Mouse (Mus musculus) left cerebral cortex, adult 9 months (tissue): ENCODE data around the gene Tmem119.
"Not testable (repeated sequence)": the region's sequence is repeated elsewhere in the genome, so short reads cannot be mapped to it uniquely, and the experiment has no call there.

Experiments
- DNase-seq, 2 experiments: peaks; one replicate each; pipeline ENCODE4 v3.0.0; 2022; ENCODE audit warnings: low spot score in 2 of 2

The Tmem119 gene

DNA sequence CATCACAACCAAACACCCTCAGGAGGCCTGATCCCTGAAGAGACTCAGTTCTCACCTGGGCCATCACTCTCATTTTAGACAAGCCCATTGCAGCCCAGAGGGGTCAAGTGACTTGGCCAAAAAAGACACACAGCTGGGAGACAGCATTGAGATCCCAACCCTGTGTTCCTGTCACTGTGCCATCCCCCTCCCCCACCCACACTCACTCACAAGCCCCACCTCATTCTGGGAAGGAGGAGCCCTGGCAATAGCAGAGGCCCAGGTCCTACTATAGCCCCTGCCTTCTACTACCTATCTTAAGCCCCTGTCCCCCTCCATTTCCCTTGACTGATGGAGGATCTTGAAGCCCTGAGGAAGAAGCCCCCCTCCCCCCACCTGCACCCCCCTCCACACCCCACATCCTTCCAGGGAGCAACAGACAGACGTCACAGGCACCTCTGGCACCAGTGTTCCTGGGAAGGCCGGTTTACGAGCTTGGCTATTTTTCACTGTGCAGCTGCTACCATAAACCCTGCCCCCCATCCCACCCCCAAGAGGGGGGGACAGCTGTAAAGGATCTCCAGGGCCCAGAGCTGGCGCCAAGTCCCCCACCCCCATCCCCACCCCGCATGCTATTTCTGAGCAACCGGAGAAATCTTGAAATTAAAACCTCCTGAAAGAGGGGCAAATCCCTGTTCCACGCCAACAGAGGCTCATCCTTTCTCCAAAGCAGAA lies 11.1 kb downstream of the Tmem119 start:
- DNase-seq, result no peak

DNA sequence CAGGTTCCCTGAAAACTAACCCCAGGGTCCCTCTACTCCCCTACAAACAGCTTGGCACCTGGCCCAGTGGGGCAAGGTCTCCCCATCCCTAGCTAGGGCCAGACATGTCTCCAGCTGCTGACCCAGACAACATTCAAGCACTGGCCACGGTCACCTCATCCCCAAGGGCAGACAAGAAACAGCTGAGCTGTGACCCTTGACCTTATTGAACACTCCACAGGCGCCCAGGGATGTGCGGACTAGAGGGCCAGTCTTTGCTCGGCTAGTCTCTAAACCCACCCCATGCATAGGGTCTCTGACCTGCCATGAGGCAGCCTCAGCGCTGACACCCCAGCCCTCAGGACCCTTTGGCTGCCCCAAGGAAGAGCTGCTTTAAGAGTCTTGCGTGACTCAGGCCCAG lies 11.7 kb downstream of the Tmem119 start:
- DNase-seq, result no peak

DNA sequence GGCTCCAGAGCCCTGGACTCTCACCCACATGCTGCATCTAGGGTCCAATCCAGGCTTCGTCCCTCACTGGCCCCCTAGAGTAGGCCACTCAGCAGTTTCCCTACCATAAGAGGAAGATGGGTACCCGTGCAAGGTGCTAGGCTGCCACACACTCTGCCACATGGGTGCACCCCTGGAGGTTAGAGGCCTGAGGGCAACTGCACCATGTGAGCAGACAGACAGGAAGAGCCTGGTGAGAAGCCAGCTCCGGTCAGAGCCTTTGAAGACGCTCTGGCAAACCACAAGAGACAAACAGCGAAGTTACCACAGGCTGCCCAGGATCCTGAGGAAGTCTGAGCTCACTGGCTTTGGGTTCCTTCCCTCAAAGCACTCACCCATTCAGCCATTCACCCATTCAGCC lies 13.3 kb downstream of the Tmem119 start:
- no peak for DNase-seq

DNA sequence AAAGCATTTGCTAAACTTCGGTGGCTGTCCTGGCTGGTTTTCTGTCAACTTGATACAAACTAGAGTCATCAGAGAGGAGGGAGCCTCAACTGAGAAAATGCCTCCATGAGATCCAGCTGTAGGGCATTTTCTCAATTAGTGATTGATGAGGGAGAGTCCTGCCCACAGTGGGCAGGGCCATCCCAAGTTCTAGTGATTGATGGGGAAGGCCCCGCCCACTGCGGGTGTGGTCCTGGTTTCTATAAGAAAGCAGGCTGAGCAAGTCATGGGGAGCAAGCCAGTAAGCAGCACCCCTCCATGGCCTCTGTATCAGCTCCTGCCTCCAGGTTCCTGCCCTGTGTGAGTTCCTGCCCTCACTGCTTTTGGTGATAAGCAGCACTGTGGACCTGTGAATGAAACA lies 16.2 kb downstream of the Tmem119 start:
- DNase-seq, result not testable (repeated sequence)

DNA sequence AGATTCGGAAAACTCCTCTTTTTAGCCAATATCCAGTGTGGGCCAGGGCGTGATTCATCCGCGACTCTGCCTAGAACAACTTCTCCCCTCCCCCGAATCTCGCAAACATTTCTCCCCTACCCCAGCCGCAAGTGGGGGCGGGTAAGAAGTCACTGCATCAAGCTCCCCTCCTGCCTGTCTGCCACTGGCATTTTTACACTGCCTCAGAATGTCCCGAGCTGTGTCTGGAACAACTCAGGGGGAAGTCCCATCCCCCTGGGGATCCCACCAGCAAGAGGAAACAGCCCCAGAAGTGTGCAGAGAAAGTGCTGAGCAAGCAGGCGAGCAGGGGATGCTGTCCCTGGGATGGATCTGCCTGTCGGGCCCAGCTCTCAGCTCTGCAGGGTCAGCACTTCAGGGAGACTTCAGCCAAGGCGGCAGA lies 16.7 kb downstream of the Tmem119 start:
- DNase-seq, result peak in 1 of 2 experiments; percentile 56

DNA sequence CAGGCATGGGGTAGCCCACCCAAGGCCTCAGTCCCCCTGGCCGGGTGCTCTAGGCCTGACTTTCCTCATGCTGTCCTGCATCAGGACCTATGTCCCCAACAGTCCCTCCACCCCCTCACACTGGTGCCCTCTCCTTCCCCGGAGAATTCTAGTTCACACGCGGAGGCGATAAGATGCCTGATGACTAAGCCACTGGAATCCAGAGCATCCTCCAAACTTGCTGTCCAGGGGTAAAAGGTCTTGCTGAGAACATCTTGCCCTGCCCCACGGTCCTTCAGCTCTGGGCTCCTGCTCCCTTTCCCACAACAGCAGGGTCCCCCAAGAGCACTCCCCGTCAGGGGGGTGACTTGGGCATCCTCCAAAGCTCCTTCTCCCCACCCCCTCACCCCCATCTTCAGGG lies 17.7 kb downstream of the Tmem119 start:
- DNase-seq, result no peak

DNA sequence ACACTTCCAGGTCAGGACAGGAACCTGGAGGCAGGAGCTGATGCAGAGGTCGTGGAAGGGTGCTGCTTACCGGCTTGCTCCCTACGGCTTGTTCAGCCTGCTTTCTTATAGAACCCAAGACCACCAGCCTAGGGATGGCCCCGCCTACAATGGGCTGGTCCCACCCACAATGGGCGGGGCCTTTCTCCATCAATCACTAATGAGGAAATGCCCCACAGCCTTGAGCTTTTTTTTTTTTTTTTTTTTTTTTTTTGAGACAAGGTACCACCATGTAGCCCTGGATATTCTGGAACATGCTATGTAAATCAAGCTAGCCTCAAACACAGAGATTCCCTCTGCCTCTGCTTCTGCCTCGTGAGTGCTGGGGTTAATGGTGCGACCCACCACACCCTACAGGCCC lies 18.4 kb downstream of the Tmem119 start:
- DNase-seq, result no peak

DNA sequence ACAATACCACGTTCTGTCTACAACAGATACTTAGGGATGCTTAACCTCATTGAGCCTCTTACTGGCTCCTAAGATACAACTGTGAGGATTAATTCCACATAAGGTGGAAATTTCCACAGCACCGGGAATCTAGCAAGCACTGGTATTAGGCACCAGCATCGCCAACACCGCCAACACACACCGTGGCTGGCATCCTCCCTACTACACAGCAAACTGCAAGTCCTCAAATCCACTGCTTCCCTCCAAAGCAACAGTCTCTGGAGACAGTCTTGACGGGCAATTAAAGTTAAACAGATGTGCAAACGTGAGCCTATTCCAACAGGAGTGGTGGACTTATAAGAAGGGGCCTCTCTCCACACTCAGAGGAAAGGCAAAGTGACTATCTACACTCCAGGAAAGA lies 19.1 kb downstream of the Tmem119 start:
- no peak for DNase-seq

DNA sequence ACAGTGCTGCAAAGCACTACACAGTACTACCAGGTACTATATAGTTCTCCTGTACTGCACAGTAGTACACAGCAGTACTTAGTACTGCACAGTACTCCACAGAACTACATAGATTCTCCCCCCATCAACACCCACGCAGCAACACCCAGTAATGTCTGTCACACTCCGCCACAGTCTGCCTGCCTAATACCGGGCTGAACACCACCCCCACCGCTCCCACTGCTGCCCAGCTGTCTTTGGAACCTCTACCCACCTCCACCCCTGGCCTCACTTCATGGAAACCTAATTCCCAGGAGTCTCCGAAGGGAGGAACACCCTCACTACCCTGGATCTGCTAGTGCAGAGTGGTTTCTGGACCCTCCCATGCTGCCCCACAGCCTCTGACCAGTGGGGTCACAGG lies 19.6 kb downstream of the Tmem119 start:
- DNase-seq, result no peak

DNA sequence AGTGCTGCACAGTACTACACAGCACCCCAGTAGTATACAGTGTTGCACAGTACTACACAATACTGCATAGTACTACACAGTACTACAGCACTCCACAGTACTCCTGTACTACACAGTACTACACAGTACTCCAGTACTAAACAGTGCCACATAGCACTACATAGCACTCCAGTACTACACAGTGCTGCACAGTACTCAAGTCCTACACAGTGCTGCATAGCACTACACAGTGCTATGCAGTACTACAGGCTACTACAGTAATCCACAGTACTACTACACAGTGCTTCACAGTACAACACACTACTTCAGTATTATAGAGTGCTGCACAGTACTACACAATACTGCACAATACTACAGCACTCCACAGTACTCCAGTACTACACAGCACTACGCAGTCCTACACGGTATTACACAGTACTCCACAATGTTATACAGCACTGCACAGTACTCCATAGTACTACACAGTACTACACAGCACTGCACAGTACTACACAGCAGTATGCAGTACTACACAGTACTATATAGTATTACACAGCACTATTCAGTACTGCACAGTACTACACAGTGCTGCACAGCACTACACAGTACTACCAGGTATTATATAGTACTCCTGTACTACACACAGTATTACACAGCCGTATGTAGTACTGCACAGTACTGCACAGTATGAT lies 20.1 kb downstream of the Tmem119 start:
- no peak for DNase-seq

DNA sequence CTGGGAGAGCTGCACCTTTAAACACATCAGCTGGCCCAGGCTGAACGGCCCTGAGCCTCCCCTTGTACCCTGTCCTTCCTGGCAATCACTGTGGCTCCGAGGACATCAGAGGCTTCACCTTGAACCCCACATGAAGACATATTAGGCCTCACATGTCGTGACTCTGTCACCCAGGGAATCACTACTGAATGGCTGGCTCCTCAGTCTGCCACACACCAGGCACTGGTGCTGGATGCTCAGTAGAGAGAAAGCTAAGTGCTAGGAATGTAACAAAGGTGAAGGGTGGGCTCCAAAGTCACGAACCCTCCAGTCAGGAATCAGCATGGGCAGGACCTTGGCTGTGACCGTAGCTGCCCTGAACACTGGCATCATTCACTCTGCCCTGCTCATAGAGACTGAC lies 20.7 kb downstream of the Tmem119 start:
- no peak for DNase-seq

DNA sequence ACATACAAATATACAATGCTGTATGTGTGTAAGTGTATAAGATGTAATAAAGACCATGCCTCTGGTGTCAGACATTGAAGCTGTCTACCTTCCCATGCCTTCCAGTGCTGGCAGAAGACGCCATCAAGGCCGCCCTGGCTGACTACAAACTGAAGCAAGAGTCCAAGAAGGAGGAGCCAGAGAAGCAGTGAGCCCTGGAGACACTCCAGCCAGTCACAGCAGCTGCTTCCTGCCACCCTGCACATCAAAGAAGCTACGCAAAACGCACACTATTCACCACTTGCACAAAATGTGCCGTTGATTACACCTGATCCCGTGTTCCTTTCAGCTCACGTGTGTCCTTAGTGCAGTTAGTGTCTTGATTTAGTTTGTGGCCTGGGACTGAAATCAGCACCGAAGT lies 22.6 kb downstream of the Tmem119 start:
- not testable (repeated sequence) for DNase-seq

DNA sequence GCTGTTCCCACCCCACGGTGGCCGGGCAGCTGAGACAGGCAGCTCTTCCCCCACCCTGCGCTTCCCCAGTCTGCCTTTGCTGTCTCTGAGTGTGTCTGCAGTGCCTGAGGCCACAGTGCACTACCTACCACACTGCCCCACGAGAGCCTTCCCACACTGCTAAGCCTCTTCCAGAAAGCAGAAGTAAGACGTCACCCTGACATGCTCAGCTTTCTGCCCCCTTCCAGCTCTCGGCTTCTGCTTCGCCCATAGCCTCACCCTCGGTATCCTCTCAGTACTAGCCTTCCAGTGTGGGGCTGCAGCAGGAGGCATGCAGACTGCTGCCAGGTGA lies 23.5 kb downstream of the Tmem119 start:
- DNase-seq, result no peak

DNA sequence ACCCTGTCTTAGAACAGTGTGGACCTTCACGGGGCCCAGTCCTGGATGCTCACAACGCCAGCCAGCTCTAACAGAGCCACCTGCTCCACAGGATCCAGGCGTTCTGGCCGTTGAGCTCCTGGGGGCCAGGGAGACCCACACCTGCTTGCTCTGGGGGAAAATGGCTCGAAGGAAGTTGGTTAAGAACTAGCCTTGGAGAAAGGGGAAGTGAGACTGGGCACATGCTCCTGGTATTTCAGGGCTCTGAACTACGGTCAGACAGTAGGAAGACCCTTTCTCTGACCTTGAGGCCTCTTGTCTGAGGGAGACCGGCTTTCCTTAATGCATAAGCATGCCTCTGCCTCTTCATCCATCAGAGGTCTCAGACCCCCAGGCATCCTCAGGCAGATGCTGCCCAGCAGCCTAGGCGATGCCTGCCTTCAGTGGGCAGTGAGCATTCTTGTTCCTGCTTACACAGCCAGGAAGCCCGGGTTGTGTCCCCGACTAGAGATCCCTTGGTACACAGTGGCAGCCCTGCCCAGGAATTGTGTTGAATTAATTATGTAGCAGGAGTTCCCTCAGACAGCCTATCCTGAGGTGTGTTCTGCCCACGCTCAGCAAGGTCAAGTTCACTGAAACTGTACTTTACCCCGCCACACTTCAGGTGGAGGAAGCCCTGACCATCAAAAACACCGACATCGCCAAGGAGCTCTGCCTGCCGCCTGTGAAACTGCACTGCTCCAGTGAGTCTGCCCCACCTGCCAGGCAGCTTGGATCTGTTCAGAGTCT lies 24.0 kb downstream of the Tmem119 start:
- no peak for DNase-seq

DNA sequence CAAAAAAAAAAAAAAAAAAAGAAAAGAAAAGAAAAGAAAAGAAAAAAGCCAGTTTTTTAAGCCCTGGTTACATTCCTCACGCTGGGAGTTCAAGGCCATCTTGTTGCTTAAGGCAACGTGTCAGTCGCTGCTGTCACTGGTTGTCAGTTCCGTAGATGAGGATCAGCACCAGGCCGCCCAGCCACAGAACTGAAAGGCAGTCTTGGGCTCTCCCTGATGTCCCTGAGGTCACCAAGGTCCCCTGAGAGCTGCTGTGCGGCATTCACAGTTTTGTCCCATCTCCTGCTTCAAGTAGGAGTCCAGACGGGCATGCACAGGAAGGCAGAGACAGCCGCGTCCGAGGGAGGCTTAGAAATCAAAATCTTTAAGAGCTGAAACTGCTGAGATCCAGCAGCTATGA lies 24.7 kb downstream of the Tmem119 start:
- no peak for DNase-seq

DNA sequence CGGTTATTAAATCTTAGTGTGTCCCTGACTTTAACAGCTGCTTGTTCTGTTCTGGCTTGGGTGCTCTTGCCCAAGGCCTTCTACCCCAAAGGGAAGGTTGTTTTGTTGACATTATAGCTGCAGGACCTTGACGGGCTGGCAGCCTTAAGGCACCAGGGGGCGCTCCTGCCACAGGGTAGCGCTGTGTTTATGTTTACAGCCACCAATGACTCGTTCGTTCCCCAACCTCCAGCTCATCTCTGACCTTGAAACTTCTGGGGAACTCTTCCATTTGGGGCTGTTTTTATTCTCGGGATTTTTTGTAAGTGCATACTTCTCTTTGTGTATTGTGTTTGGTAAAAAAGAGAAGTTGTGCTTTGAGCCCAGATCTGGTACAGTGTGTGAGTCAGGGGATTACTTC lies 26.7 kb downstream of the Tmem119 start:
- peak in 1 of 2 experiments; percentile 91 for DNase-seq

DNA sequence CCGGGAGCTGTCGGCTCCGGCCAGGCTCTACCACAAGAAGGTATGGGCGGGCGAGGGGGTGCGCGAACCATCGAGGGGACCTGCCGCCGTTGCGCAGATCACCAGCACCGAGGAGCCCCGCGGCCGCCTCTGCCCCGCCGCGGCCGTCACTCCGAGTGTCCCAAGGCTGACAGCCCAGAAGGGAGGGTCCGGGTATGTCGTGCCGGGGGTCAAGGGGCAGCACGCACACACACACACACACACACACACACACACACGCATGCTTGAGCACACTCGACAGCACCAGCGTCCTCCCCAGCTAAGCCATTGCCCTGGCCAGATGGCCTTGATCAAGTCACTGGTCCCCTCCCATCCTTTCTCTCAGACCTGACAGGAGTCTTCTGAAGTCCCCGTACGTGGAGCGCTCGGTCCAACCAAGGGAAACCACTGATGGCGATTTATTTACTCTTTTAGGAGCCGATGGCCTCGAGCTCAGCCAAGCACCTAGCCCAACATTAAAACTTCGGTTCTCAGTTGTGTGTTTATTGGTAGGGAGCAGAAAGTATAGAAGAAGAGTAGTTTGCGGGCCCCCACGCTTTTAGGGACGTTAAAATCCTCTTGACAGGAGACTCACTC lies 27.3 kb downstream of the Tmem119 start:
- no peak for DNase-seq

DNA sequence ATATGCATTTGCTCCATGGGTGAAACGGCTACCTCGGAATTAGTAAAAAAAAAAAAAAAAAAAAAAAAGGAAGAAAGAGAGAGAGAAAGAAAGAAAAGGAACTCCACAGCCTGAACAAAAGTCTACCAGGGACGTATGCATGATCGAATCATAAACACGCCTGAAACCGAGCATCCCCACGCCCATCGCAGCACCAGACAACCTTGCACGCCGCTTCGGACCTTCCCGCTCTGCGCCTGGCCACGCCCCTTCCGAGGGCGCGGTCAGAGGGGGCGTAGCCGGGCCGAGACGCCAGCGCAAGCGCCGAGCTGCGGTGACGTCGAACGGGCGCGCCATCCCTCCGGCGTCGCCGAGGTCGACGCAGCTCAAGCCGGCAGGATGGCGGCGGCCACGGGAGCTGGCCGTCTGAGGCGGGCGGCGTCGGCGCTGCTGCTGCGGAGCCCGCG lies 27.8 kb downstream of the Tmem119 start, which contains the start of the genes Sart3 and Iscu:
Gene Sart3, minus strand, starts transcription at position 61 of the 446 bp plus-strand sequence.
Gene Iscu, plus strand, starts transcription at position 299 of the 446 bp plus-strand sequence.
- peak; percentile 83 to 93 for DNase-seq

DNA sequence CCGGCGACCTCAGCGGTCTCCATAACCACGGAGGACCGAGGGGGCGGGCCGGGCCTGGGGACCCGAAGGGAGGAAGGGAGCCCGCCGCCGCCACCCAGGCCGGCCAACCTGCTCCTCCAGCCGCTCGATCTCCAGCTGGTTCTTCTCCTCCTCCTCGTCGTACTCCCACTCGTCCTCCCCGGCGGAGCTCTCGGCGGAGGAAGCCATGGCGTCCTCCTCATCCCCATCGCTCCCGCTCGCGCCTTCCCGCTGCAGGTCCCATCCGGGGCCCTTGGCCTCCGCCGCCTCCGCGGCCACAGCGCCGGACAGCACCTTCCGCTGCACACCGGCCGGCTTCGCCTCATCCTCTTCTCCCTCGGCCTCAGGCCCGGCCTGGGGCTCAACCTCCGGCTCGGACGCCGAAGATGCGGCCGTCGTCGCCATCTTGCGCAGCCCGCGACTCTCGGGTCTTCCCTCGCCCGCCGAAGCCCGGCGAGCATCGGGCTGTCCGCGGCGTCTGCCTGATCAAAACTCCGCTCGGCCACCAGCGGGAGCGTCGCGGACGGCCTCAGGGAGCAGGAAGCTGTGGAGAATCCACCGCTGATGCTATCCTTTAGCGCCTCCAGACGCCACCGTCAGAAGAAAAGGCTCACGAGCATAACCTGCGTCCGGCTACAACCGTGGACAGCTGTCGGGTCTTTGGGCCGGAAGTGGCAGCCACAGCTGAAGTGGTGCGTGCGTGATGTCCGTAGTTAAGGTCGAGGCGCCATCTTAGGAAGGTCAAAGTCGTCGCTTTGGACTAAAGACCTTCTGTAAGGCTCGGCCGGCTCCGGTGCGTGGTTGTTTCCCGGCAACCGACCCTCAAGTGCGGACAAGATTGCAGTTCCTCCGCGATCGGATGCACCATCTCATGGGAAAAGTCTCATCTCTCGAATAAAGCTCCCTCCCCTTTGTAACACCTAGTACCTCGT lies 28.8 kb downstream of the Tmem119 start:
- peak; percentile 79 to 90 for DNase-seq

DNA sequence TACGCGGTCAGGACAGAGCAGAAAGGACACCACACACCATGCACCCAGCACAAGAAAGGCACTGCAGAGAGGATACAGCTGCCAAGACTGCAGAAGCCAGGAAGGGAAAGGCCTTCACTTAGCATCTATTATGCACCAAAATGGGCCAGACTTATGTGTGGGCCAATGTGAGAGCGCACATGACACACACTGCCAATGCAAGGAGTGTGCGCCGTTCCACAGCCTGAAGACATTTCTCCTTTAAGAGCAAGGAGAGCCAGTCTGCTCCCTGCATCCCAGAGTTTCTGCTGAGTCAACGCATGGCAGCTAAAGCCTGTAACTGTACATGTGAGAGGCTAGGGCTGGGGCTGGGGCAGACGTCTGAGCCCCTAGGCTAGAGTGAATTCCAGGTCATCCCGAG lies 31.5 kb downstream of the Tmem119 start:
- no peak for DNase-seq
